Mouse (Mus musculus) mouse trophoblast stem cell (cell line): ENCODE data around the gene Klhl8.

Source experiments
- in situ Hi-C, 2 experiments: fragments of 300-500 bp; cut with MseI, MboI; formaldehyde crosslinking; loops; 2 replicates in 1 of 2; 3 replicates in 1 of 2; pipeline ENCODE4 v1.15.1; 2025

The Klhl8 gene

GRCm38 (mm10) chr5:103814551-103815248 is 96.4 kb downstream of the Klhl8 start:
- in situ Hi-C loops = no loop called here

- in situ Hi-C loops = no loop called here
Measured at GRCm38 (mm10) chr5:103813997-103814542, 97.0 kb downstream of the Klhl8 start.

- in situ Hi-C loops = no loop called here
Measured at GRCm38 (mm10) chr5:103813291-103813690, 97.8 kb downstream of the Klhl8 start.
